In genomic region chr1:74091138-74091537, GRCm38 (mm10) we compare ENCODE assay signal across 9 mouse cellular contexts. TPM values are rescaled to one million over a fixed set of nuclear protein-coding genes. Genes with fewer than 3 reads are reported as not detected.
DNase-seq lines count a peak whose midpoint lies in the region; TF ChIP-seq lines count a peak whose summit lies in the region.
"Had no signal": no experiment of that assay in that cellular context is flagged by ENCODE, and none has a peak within 500 bp of the region (broad histone marks: within the 10 kb centered on the region; RNA-seq: fewer than 3 reads in every experiment).

No protein-coding gene starts in this region.

- DNase-seq in gastrocnemius, postnatal 14 days: peak; percentile 62
- DNase-seq in gastrocnemius, adult 18-20 months (ENCODE audit: low spot score): no peak
- DNase-seq in testis, postnatal 14 days (ENCODE audit: low spot score): no peak
- DNase-seq in limb, embryonic 10.5 days (ENCODE audit: low spot score): peak; percentile 70
- no peak for DNase-seq in frontal cortex, postnatal 36 days (ENCODE audit: low spot score in 2 of 2)
- DNase-seq in frontal cortex, postnatal 14 days (ENCODE audit: low spot score in 2 of 2): no peak
- DNase-seq in layer of hippocampus, adult 2 months (ENCODE audit: low spot score in 2 of 2): no peak

- 10% methylated on average over 5 of the region's 7 CpGs for WGBS in limb, embryonic 10.5 days

- H3K27me3 ChIP-seq in testis, adult 2 months (ENCODE audit: control insufficient read depth, insufficient read depth, low read length): no peaks in the 10 kb centered on the region
- peaks cover 16% of the 10 kb centered on the region for H3K27me3 ChIP-seq in limb, embryonic 10.5 days (ENCODE audit: low read depth, poor library complexity, severe bottlenecking)

- H3K36me3 ChIP-seq in testis, adult 2 months (ENCODE audit: control insufficient read depth, insufficient read depth, low read length): no peaks in the 10 kb centered on the region
- H3K36me3 ChIP-seq in limb, embryonic 10.5 days: 0 out of 2 replicates have a peak, but pooled peaks cover 10% of the 10 kb centered on the region

- H3K4me3 ChIP-seq in testis, adult 2 months (ENCODE audit: control insufficient read depth, low read depth, low read length): peak overlapping the region; percentile 60
- H3K4me3 ChIP-seq in limb, embryonic 10.5 days: peak overlapping the region; percentile 64
- H3K4me3 ChIP-seq in layer of hippocampus, adult 2 months: no peak overlapping the region

- intact Hi-C loops in gastrocnemius, postnatal 14 days (cut with DNase I; ENCODE audit: low total_unique reads): no loop called here

- peak overlapping the region; percentile 81 for H3K27ac ChIP-seq in testis, adult 2 months (ENCODE audit: control insufficient read depth, insufficient read depth, low read depth, low read length)
- H3K27ac ChIP-seq in limb, embryonic 10.5 days: peak overlapping the region; percentile 95
- H3K27ac ChIP-seq in layer of hippocampus, adult 2 months: no peak overlapping the region

- no peak for TF ChIP-seq CTCF in testis, adult 2 months (IDR thresholded peaks at IDR 0.05; ENCODE audit: control insufficient read depth, insufficient read depth, insufficient replicate concordance, low read depth, low read length)
- no peak for TF ChIP-seq CTCF in layer of hippocampus, adult 2 months (conservative IDR thresholded peaks at IDR 0.05)

- no peaks in the 10 kb centered on the region for H3K9me3 ChIP-seq in limb, embryonic 10.5 days (replicated peaks)

- TF ChIP-seq POLR2A in testis, adult 2 months (IDR thresholded peaks at IDR 0.05; ENCODE audit: control insufficient read depth, low read depth, low read length): no peak

- peaks cover 2% of the 10 kb centered on the region for H3K4me1 ChIP-seq in testis, adult 2 months (ENCODE audit: control insufficient read depth, insufficient read depth, low read length)
- H3K4me1 ChIP-seq in limb, embryonic 10.5 days: peaks cover 87% of the 10 kb centered on the region

RNA-seq across cellular contexts. Expression of gene Tns1, which starts 33.1 kb away (rescaled TPM):
- 100 to 1,000 TPM; 176 to 217 TPM for total RNA-seq in gastrocnemius, postnatal 14 days (2021)
- total RNA-seq in gastrocnemius, adult 18-20 months (2021): 100 to 1,000 TPM; 226 to 298 TPM
- polyA plus RNA-seq in testis, adult 2 months (2012; rRNA removed): 422 and 427 TPM in 2 replicates
- 38.6 and 46.7 TPM in 2 replicates for polyA plus RNA-seq in limb, embryonic 10.5 days (2016; fragmentation: Nextera tagmentation; extraction: Ambion mirVana)
- 10 to 100 TPM; 41.3 to 43.3 TPM for total RNA-seq in layer of hippocampus, adult 2 months (2021)

RNA-seq across cellular contexts. Expression of gene Rufy4, which starts 34.2 kb away (rescaled TPM):
- under 1 TPM in 1 of 2 experiments, not detected in 1; 0.09 TPM for total RNA-seq in gastrocnemius, postnatal 14 days (2021)
- under 1 TPM; 0.09 to 0.11 TPM for total RNA-seq in gastrocnemius, adult 18-20 months (2021)
- 0.40 and 0.42 TPM in 2 replicates for polyA plus RNA-seq in testis, adult 2 months (2012; rRNA removed)
- 0.08 and 0.13 TPM in 2 replicates for polyA plus RNA-seq in limb, embryonic 10.5 days (2016; fragmentation: Nextera tagmentation; extraction: Ambion mirVana)
- total RNA-seq in layer of hippocampus, adult 2 months (2021): under 1 TPM in 1 of 2 experiments, not detected in 1; 0.25 TPM
- total RNA-seq: CH12.LX had no signal

Comparison
In these comparisons a context has a peak if more than half of its experiments do, and no peak if none do; other contexts are left out.
1. DNase-seq: peak in gastrocnemius, postnatal 14 days (single experiment) and limb, embryonic 10.5 days (single experiment); none in gastrocnemius, adult 18-20 months (single experiment), testis, postnatal 14 days (single experiment), frontal cortex, postnatal 36 days (0 of 2), frontal cortex, postnatal 14 days (0 of 2) and layer of hippocampus, adult 2 months (0 of 2).